In the genomic region with DNA sequence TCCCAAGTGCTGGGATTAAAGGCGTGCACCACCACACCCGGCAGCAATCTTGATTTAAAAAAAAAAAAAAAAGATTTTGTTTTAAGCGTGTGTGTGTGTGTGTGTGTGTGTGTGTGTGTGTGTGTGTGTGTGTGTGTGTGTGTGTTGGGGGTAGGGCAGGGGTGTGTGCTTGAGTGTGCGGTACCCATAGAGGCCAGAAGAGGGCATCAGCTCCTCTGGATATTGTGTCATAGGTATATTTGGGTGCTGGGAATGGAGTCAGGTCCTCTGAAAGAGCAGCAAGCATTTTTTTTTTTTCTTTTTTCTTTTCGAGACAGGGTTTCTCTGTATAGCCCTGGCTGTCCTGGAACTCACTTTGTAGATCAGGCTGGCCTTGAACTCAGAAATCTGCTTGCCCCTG, we compare ENCODE assay signal across 5 mouse cellular contexts. TPM values are rescaled to one million over a fixed set of nuclear protein-coding genes. Genes with fewer than 3 reads are reported as not detected.
DNase-seq lines count a peak whose midpoint lies in the region; ATAC-seq and TF ChIP-seq lines count a peak whose summit lies in the region.
"Not testable (repeated sequence)": the region's sequence is repeated elsewhere in the genome, so short reads cannot be mapped to it uniquely, and the experiment has no call there.

No protein-coding gene starts in this region.

- not testable (repeated sequence) for H3K9me3 ChIP-seq in MEL (replicated peaks; ENCODE audit: insufficient read depth, low read length); heart, embryonic 10.5 days; liver, embryonic 14.5 days (ENCODE audit: control insufficient read depth, low read length); lung, postnatal 0 days (ENCODE audit: low read length)

- 95% methylated on average over 5 of the region's 5 CpGs for WGBS in heart, embryonic 10.5 days
- 92% methylated on average over 5 of the region's 5 CpGs for WGBS in liver, embryonic 14.5 days (ENCODE audit: insufficient replicate concordance)
- WGBS in lung, postnatal 0 days, result 96% methylated on average over 4 of the region's 5 CpGs

- not testable (repeated sequence) for H3K4me1 ChIP-seq in MEL (ENCODE audit: control insufficient read depth in 1 of 2, insufficient read depth in 2 of 2, low read length in 2 of 2); heart, embryonic 10.5 days; liver, embryonic 14.5 days (replicated peaks; ENCODE audit: control insufficient read depth in 2 of 2, insufficient read depth in 2 of 2, low read length in 1 of 2); lung, postnatal 0 days (ENCODE audit: insufficient read depth, low read depth, low read length)

- H3K4me3 ChIP-seq in MEL (ENCODE audit: control insufficient read depth in 1 of 2, insufficient read depth in 1 of 2, low read depth in 2 of 2, low read length in 2 of 2); heart, embryonic 10.5 days; liver, embryonic 14.5 days (ENCODE audit: insufficient read depth in 1 of 2, low read depth in 2 of 2, low read length in 2 of 2); lung, postnatal 0 days (ENCODE audit: low read depth, low read length): not testable (repeated sequence)

- not testable (repeated sequence) for TF ChIP-seq POLR2A in MEL (IDR thresholded peaks at IDR 0.05; ENCODE audit: control insufficient read depth in 1 of 2, insufficient read depth in 1 of 2, low read depth in 1 of 2, low read length in 2 of 2, poor library complexity in 1 of 2)

- not testable (repeated sequence) for H3K27ac ChIP-seq in MEL (ENCODE audit: control insufficient read depth, low read depth, low read length); heart, embryonic 10.5 days; liver, embryonic 14.5 days; lung, postnatal 0 days (ENCODE audit: low read length)

- TF ChIP-seq EP300 in MEL (IDR thresholded peaks at IDR 0.05; ENCODE audit: low read depth in 1 of 2, low read length in 2 of 2); liver, embryonic 14.5 days (IDR thresholded peaks at IDR 0.05; ENCODE audit: low read depth); lung, postnatal 0 days (IDR thresholded peaks at IDR 0.05): not testable (repeated sequence)

- TF ChIP-seq CTCF in MEL (IDR thresholded peaks at IDR 0.05 in 2 of 3, conservative IDR thresholded peaks at IDR 0.05 in 1 of 3; ENCODE audit: control insufficient read depth in 1 of 3, insufficient read depth in 1 of 3, low read depth in 2 of 3, low read length in 3 of 3, poor library complexity in 1 of 3, severe bottlenecking in 1 of 3), result peak in 2 of 3 experiments; percentile 25 to 39; a peak in 2 of 6 replicates
- TF ChIP-seq CTCF in liver, embryonic 14.5 days (IDR thresholded peaks at IDR 0.05; ENCODE audit: low read depth), result 0 out of 2 replicates have a peak, but pooled peaks have one; percentile 18
- peak; percentile 5; the same call in 1 of the 2 replicates for TF ChIP-seq CTCF in lung, postnatal 0 days (IDR thresholded peaks at IDR 0.05)

- H3K27me3 ChIP-seq in MEL (ENCODE audit: control insufficient read depth in 1 of 2, insufficient read depth in 2 of 2, low read length in 2 of 2); heart, embryonic 10.5 days (ENCODE audit: insufficient read depth, poor library complexity, severe bottlenecking); liver, embryonic 14.5 days (ENCODE audit: control insufficient read depth, insufficient read depth, low read length); lung, postnatal 0 days (replicated peaks; ENCODE audit: insufficient read depth, low read length): not testable (repeated sequence)

- not testable (repeated sequence) for TF ChIP-seq RAD21 in MEL (IDR thresholded peaks at IDR 0.05; ENCODE audit: low read depth, low read length)

- not testable (repeated sequence) for ATAC-seq in liver, embryonic 14.5 days (ENCODE audit: insufficient read depth); lung, postnatal 0 days

- H3K36me3 ChIP-seq in MEL (ENCODE audit: control insufficient read depth in 1 of 2, insufficient read depth in 2 of 2, low read length in 2 of 2), result not testable (repeated sequence)
- H3K36me3 ChIP-seq in heart, embryonic 10.5 days, result peaks cover 74% of the 10 kb centered on the region
- peaks cover 59% of the 10 kb centered on the region for H3K36me3 ChIP-seq in liver, embryonic 14.5 days (replicated peaks; ENCODE audit: control insufficient read depth, insufficient read depth, low read depth)
- peaks cover 13% of the 10 kb centered on the region for H3K36me3 ChIP-seq in lung, postnatal 0 days (ENCODE audit: insufficient read depth, low read length)

- peak; percentile 43 for DNase-seq in MEL (ENCODE audit: low read depth, low spot score)
- DNase-seq in R1 (ENCODE audit: low read depth, low spot score), result peak; percentile 72
- peak; percentile 31 for DNase-seq in heart, embryonic 10.5 days (ENCODE audit: low spot score)
- DNase-seq in liver, embryonic 14.5 days (ENCODE audit: low read depth in 3 of 3, low spot score in 3 of 3); lung, postnatal 0 days (ENCODE audit: low spot score): not testable (repeated sequence)

- H3K79me2 ChIP-seq in MEL (ENCODE audit: control insufficient read depth, insufficient read depth, low read length, poor library complexity), result not testable (repeated sequence)

- H3K4me2 ChIP-seq in liver, embryonic 14.5 days (ENCODE audit: low read depth); lung, postnatal 0 days (replicated peaks; ENCODE audit: low read depth, low read length): not testable (repeated sequence)

- H3K9ac ChIP-seq in MEL (ENCODE audit: control insufficient read depth, low read depth, low read length, poor library complexity, severe bottlenecking); liver, embryonic 14.5 days (replicated peaks); lung, postnatal 0 days (replicated peaks; ENCODE audit: low read depth): not testable (repeated sequence)

RNA-seq across cellular contexts. Expression of a gene that starts 5.9 kb away (rescaled TPM):
- total RNA-seq in MEL (2012; rRNA removed), result 5.2 and 5.5 TPM in 2 replicates
- polyA plus RNA-seq in MEL (2012; ENCODE audit: insufficient read depth in 1 of 2, insufficient read length in 2 of 2, low read depth in 1 of 2, low replicate concordance in 2 of 2, missing spikeins in 1 of 2), result 10 to 100 TPM in 1 of 2 experiments, not detected in 1; 16.1 TPM
- polyA plus RNA-seq in heart, embryonic 10.5 days (2016; fragmentation: Nextera tagmentation; extraction: Ambion mirVana), result 3.2 and 4.5 TPM in 2 replicates
- polyA plus RNA-seq in liver, embryonic 14.5 days (2012; rRNA removed), result 6.4 and 6.6 TPM in 2 replicates
- polyA plus RNA-seq in liver, embryonic 14.5 days (2014; fragmentation: Nextera tagmentation; extraction: Ambion mirVana), result 2.9 and 3.9 TPM in 2 replicates
- polyA plus RNA-seq in lung, postnatal 0 days (2015; fragmentation: Nextera tagmentation; extraction: Ambion mirVana), result 3.3 and 4.1 TPM in 2 replicates

RNA-seq across cellular contexts. Expression of a gene that starts 13.2 kb away (rescaled TPM):
- 1.1 and 2.9 TPM in 2 replicates for total RNA-seq in MEL (2012; rRNA removed)
- 1 to 10 TPM in 1 of 2 experiments, not detected in 1; 1.9 TPM for polyA plus RNA-seq in MEL (2012; ENCODE audit: insufficient read depth in 1 of 2, insufficient read length in 2 of 2, low read depth in 1 of 2, low replicate concordance in 2 of 2, missing spikeins in 1 of 2)
- polyA plus RNA-seq in heart, embryonic 10.5 days (2016; fragmentation: Nextera tagmentation; extraction: Ambion mirVana), result 1.6 and 2.1 TPM in 2 replicates
- 0.86 and 0.95 TPM in 2 replicates for polyA plus RNA-seq in liver, embryonic 14.5 days (2012; rRNA removed)
- 0.86 and 1.7 TPM in 2 replicates for polyA plus RNA-seq in liver, embryonic 14.5 days (2014; fragmentation: Nextera tagmentation; extraction: Ambion mirVana)
- polyA plus RNA-seq in lung, postnatal 0 days (2015; fragmentation: Nextera tagmentation; extraction: Ambion mirVana), result 0.64 and 1.4 TPM in 2 replicates

RNA-seq across cellular contexts. Expression of a gene that starts 13.2 kb away (rescaled TPM):
- total RNA-seq in MEL (2012; rRNA removed), result 45.9 and 62.6 TPM in 2 replicates
- polyA plus RNA-seq in MEL (2012; ENCODE audit: insufficient read depth in 1 of 2, insufficient read length in 2 of 2, low read depth in 1 of 2, low replicate concordance in 2 of 2, missing spikeins in 1 of 2), result 10 to 100 TPM in 1 of 2 experiments, not detected in 1; 45.7 TPM
- polyA plus RNA-seq in heart, embryonic 10.5 days (2016; fragmentation: Nextera tagmentation; extraction: Ambion mirVana), result 36.5 and 42.8 TPM in 2 replicates
- polyA plus RNA-seq in liver, embryonic 14.5 days (2012; rRNA removed), result 20.7 and 23.1 TPM in 2 replicates
- 23.2 and 25.7 TPM in 2 replicates for polyA plus RNA-seq in liver, embryonic 14.5 days (2014; fragmentation: Nextera tagmentation; extraction: Ambion mirVana)
- 31.6 and 32.8 TPM in 2 replicates for polyA plus RNA-seq in lung, postnatal 0 days (2015; fragmentation: Nextera tagmentation; extraction: Ambion mirVana)

RNA-seq across cellular contexts. Expression of a gene that starts 13.3 kb away (rescaled TPM):
- 60.2 and 69.3 TPM in 2 replicates for total RNA-seq in MEL (2012; rRNA removed)
- polyA plus RNA-seq in MEL (2012; ENCODE audit: insufficient read depth in 1 of 2, insufficient read length in 2 of 2, low read depth in 1 of 2, low replicate concordance in 2 of 2, missing spikeins in 1 of 2), result 10 to 100 TPM in 1 of 2 experiments, not detected in 1; 85.4 TPM
- 37.0 and 43.0 TPM in 2 replicates for polyA plus RNA-seq in heart, embryonic 10.5 days (2016; fragmentation: Nextera tagmentation; extraction: Ambion mirVana)
- 9.8 and 12.5 TPM in 2 replicates for polyA plus RNA-seq in liver, embryonic 14.5 days (2012; rRNA removed)
- 13.3 and 14.3 TPM in 2 replicates for polyA plus RNA-seq in liver, embryonic 14.5 days (2014; fragmentation: Nextera tagmentation; extraction: Ambion mirVana)
- polyA plus RNA-seq in lung, postnatal 0 days (2015; fragmentation: Nextera tagmentation; extraction: Ambion mirVana), result 9.9 and 10.4 TPM in 2 replicates
